Mouse (Mus musculus) hindbrain, embryonic 16.5 days (tissue): Measurements from ENCODE around the gene Gclc. TPM values are rescaled to one million over a fixed set of nuclear protein-coding genes. Genes with fewer than 3 reads are reported as not detected.

Experiments used
- ATAC-seq: fragments of 200-750 bp; cut with Nextera tagmentation; 2 replicates; pipeline ENCODE4 v1.8.0; 2017; ENCODE audit warnings: moderate TSS enrichment, moderate library complexity
- H3K27ac ChIP-seq: fragments of 300-500 bp; sonication (generic); 2 replicates; pipeline ENCODE4 v1.5.1; 2014; ENCODE audit warnings: low read depth, mild to moderate bottlenecking, control low read depth, low read length, moderate library complexity
- H3K27me3 ChIP-seq: fragments of 300-500 bp; sonication (generic); replicated peaks from 2 replicates; pipeline ENCODE4 v1.6.1; 2014; ENCODE audit warnings: low read length; ENCODE audit not compliant: control insufficient read depth, insufficient read depth
- H3K36me3 ChIP-seq: fragments of 300-500 bp; sonication (generic); 2 replicates; pipeline ENCODE4 v1.6.1; 2014; ENCODE audit warnings: mild to moderate bottlenecking, low read length, moderate library complexity, mixed read lengths; ENCODE audit not compliant: control insufficient read depth, insufficient read depth
- H3K4me1 ChIP-seq: fragments of 300-500 bp; sonication (generic); 2 replicates; pipeline ENCODE4 v1.6.1; 2014; ENCODE audit warnings: low read depth, low read length; ENCODE audit not compliant: control insufficient read depth, insufficient read depth
- H3K4me2 ChIP-seq: fragments of 300-500 bp; sonication (generic); 2 replicates; pipeline ENCODE4 v1.6.1; 2014; ENCODE audit warnings: mild to moderate bottlenecking, low read length, control low read depth, moderate library complexity
- H3K4me3 ChIP-seq: fragments of 300-500 bp; sonication (generic); 2 replicates; pipeline ENCODE4 v1.5.1; 2014; ENCODE audit warnings: mild to moderate bottlenecking, low read length, control low read depth, moderate library complexity
- H3K9ac ChIP-seq: fragments of 300-500 bp; sonication (generic); 2 replicates; pipeline ENCODE4 v1.6.1; 2014; ENCODE audit warnings: low read depth, mild to moderate bottlenecking, control low read depth, low read length, moderate library complexity
- H3K9me3 ChIP-seq: fragments of 300-500 bp; sonication (generic); 2 replicates; pipeline ENCODE4 v1.6.1; 2014; ENCODE audit warnings: mild to moderate bottlenecking, low read length, moderate library complexity; ENCODE audit not compliant: control insufficient read depth
- WGBS: fragments of 180-500 bp; shearing (Covaris S2); extraction: QIAGEN DNeasy Blood & Tissue Kit; methylation state at CpG from one replicate; pipeline ENCODE4 v1.1.7; 2014; 5-methylcytosine and 5-hydroxymethylcytosine counted together
- polyA plus RNA-seq: library from polyadenylated mRNA; unstranded; fragments of >200 nt; fragmentation: Nextera tagmentation; extraction: Ambion mirVana; gene quantifications from 2 replicates; pipeline ENCODE4 v1.2.1, GENCODE M21; 2015

The Gclc gene
- polyA plus RNA-seq, 1 experiment from 2014 or later, result 14.1 TPM

DNA sequence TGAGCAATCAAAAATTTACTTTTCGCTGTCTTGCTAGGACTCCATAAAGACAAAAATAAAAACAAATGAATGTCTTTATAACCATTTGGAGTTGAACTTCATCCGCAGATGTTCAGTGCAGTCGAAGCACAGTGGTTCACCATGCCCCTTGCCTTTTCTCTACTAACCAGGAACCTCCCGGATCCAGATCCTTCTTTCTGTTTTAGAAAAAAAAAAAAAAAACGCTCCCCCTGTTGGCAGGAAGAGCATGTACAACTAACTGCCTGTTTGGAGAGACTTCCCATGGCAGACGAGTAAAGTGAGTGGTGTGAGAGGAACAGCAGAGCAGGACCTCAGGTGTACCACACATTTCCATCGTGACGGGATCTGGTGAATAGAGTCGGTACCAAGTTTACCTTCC is 1.7 kb downstream of the Gclc start:
- H3K36me3 ChIP-seq, result no peaks in the 10 kb centered on the region
- WGBS, result 35% methylated on average over 9 of the region's 9 CpGs
- no peak for ATAC-seq
- peak overlapping the region; percentile 93 for H3K4me3 ChIP-seq
- H3K4me1 ChIP-seq, result peaks cover 12% of the 10 kb centered on the region
- H3K4me2 ChIP-seq, result peak overlapping the region; percentile 73
- no peak overlapping the region for H3K9ac ChIP-seq
- no peak overlapping the region for H3K27ac ChIP-seq
- H3K9me3 ChIP-seq, result no peaks in the 10 kb centered on the region
- no peaks in the 10 kb centered on the region for H3K27me3 ChIP-seq

DNA sequence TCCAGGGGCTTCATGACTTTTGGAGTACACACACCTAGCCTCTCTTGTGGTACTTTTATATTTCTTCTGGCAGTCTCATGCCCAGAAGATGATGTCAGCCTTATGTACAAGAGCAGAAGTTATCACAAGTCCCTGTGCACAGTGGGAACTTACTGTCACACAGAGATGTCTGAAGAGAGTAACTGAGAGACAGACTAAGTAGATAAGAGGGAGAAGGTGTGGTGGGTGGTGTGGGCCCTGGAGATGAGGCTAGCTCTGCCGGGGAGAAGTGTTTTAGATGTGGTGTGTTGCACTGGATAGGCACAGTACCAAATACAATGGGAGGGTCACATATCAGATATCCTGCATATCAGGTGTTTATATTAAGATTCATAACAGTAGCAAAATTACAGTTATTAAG is 3.0 kb downstream of the Gclc start:
- Histone ChIP-seq H3K4me2 (no peak overlapping the region), H3K9ac (no peak overlapping the region), H3K36me3 (no peaks in the 10 kb centered on the region), H3K9me3 (no peaks in the 10 kb centered on the region), H3K27ac (no peak overlapping the region), H3K4me3 (no peak overlapping the region), H3K4me1 (peaks cover 10% of the 10 kb centered on the region), H3K27me3 (no peaks in the 10 kb centered on the region)
- ATAC-seq, result no peak
- 96% methylated on average over 1 of the region's 1 CpGs for WGBS

DNA sequence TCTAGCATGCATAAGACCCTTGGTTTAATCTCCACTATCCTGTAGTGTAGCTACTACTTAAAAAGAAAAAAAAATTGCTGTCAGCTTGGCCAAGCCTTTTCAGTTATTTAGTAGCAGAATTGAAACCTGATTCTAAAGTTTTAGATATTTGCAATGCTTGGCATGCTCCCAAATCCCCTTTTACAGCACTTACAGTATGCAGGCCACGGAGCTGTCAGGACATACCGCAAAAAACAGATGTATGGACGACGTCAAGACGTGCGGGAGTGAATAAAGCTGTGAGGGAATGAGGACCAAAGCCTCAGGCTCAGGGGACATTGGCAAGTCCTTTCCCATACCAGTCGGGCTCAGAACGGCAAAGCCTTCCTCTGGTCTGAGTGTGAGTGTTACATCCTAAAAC is 4.1 kb downstream of the Gclc start:
- no peak overlapping the region for H3K27ac ChIP-seq
- 69% methylated on average over 8 of the region's 8 CpGs for WGBS

DNA sequence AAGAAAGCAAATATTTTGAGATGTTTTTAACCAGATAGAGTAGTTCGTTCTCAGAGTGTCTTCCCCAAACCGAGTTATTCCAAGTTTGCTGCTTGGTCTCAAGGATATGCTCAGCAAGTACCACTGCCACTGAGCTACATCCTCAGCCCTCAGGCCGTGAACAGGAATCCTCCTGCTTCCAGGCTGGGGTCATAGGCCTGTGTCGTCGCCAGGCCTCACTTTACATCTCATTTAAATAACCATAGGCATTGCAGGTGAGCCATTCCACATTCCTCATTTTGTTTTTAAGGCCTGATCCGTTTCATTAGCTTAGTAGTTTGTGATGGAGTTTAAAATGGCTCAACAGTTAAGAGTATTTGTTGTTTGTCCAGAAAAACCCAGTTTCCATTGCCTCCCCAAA is 4.8 kb downstream of the Gclc start:
- WGBS, result 64% methylated on average over 6 of the region's 6 CpGs
- no peak for ATAC-seq

More for the DNA sequence above, 4.1 kb downstream of the Gclc start:
- H3K4me2 ChIP-seq, result no peak overlapping the region
- H3K36me3 ChIP-seq, result no peaks in the 10 kb centered on the region
- no peak for ATAC-seq
- no peaks in the 10 kb centered on the region for H3K9me3 ChIP-seq
- H3K27me3 ChIP-seq, result no peaks in the 10 kb centered on the region
- H3K4me1 ChIP-seq, result peaks cover 10% of the 10 kb centered on the region
- H3K4me3 ChIP-seq, result no peak overlapping the region
- no peak overlapping the region for H3K9ac ChIP-seq

DNA sequence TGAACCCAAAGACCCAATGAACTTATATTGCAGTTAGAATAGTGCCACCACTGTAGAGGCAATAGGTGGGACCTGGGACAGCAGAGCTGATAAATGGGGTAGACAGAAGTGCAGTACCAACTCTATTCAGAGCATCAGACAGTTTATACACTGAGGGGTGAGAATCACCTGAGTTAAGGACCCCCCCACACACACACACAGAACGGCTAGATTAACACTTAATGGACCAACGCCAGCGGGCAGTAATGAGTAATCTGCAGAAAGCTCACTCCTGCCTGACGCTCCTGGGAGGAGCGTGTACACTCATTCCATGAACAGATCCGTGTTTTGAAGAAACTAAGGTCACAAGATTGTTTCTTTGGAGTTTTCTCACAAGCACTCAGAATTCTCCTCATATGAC is 5.4 kb downstream of the Gclc start:
- Histone ChIP-seq H3K27ac (no peak overlapping the region), H3K4me2 (no peak overlapping the region), H3K4me1 (peaks cover 10% of the 10 kb centered on the region), H3K4me3 (no peak overlapping the region), H3K9me3 (no peaks in the 10 kb centered on the region), H3K9ac (no peak overlapping the region), H3K36me3 (peaks cover 2% of the 10 kb centered on the region; the same call in 1 of the 2 replicates), H3K27me3 (no peaks in the 10 kb centered on the region)
- 79% methylated on average over 6 of the region's 6 CpGs for WGBS
- no peak for ATAC-seq

More for the DNA sequence above, 4.8 kb downstream of the Gclc start:
- Histone ChIP-seq H3K4me3 (no peak overlapping the region), H3K4me2 (no peak overlapping the region), H3K9me3 (no peaks in the 10 kb centered on the region), H3K27ac (no peak overlapping the region), H3K4me1 (peaks cover 10% of the 10 kb centered on the region), H3K9ac (no peak overlapping the region), H3K27me3 (no peaks in the 10 kb centered on the region), H3K36me3 (no peaks in the 10 kb centered on the region)

DNA sequence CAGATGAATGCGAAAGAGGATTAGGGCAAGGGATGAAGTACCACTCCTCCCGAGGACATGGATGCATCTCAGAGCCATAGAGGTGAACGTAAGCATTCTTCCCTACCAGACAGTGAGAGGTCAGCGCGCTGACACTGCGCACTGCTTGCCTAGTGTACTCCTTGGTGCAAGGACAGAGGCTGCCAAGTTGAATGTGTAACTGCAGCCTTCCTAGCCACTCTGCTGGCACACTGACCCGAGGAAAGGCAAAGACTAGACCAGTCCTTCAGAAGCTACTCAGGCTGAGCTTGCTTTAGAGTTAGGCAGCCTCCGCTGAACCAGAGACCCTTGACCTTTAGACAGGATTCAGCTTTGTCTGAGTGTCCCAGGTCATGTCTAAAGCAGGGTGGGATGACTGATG is 11.9 kb downstream of the Gclc start:
- no peak for ATAC-seq
- H3K4me3 ChIP-seq, result no peak overlapping the region
- no peaks in the 10 kb centered on the region for H3K9me3 ChIP-seq
- H3K4me2 ChIP-seq, result no peak overlapping the region
- no peak overlapping the region for H3K9ac ChIP-seq
- H3K36me3 ChIP-seq, result peaks cover 2% of the 10 kb centered on the region; the same call in 1 of the 2 replicates
- peaks cover under 1% of the 10 kb centered on the region for H3K4me1 ChIP-seq
- H3K27me3 ChIP-seq, result no peaks in the 10 kb centered on the region
- 88% methylated on average over 8 of the region's 8 CpGs for WGBS
- H3K27ac ChIP-seq, result no peak overlapping the region

DNA sequence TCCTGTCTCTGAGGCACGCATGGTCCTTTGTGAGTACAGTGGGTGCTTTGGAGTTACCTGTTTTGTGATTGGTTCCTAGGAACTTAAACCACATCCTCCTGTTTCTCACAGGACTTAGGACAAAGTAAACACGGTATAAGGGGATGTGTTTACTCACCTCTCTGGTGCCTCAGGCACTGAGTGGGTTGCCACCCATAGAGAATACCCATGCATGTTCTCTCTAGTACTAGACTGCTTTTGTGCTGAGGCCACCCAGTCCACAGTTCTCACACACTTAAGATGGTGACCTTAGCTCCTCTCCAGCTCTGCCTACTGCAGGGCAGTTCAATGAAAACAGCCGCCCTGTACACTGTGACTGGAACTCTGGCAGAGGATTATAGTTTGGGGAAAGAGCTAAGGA is 12.4 kb downstream of the Gclc start:
- Histone ChIP-seq H3K4me2 (no peak overlapping the region), H3K4me3 (no peak overlapping the region), H3K9me3 (no peaks in the 10 kb centered on the region), H3K9ac (no peak overlapping the region), H3K27ac (no peak overlapping the region), H3K36me3 (peaks cover 2% of the 10 kb centered on the region; the same call in 1 of the 2 replicates), H3K27me3 (no peaks in the 10 kb centered on the region), H3K4me1 (peaks cover 6% of the 10 kb centered on the region)
- WGBS, result 83% methylated on average over 3 of the region's 3 CpGs
- no peak for ATAC-seq

DNA sequence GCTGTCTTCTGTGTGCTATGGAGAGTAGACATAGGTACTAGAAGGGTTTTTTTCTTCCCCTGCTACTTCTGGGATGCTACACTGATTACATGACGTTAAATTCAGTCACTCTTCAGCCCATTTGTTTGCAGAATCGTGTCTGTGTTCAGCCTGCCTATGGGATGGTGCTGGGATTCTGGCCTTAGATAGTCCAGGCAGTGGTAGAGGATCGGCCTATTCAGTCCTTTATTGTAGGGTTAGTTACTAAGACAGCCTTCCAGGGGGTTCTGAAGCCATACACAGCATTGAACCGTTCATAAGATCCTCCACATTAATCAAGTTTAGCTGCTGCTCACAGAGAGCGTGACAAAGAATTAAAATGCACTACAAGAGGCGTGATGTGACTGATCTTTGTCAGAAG is 16.6 kb downstream of the Gclc start:
- Histone ChIP-seq H3K9ac (no peak overlapping the region), H3K4me3 (no peak overlapping the region), H3K36me3 (no peaks in the 10 kb centered on the region), H3K27ac (no peak overlapping the region), H3K4me1 (peaks cover 9% of the 10 kb centered on the region), H3K9me3 (no peaks in the 10 kb centered on the region), H3K4me2 (no peak overlapping the region), H3K27me3 (no peaks in the 10 kb centered on the region)
- 21% methylated on average over 6 of the region's 6 CpGs for WGBS
- peak; percentile 29; the same call in 1 of the 2 replicates for ATAC-seq

DNA sequence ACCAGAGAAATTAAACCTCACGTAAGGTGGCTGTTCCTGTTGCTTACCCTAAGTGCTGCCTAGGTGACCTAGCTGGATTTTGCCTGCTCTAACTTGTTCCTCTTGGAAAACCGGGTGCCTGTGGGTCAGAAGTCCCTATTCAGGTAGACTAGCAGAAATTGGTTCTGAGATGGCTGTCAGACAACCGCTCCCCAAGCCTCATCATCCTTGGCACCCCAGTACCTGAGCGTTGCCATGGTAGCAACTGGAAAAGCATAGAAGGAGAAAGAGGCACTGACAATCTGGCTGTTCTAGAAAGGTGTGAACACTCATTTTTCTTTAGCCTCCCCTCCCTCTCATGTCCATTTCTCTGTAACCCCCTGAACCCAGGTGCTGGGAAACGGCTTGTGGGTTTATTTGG is 17.0 kb downstream of the Gclc start:
- no peaks in the 10 kb centered on the region for H3K9me3 ChIP-seq
- H3K4me1 ChIP-seq, result peaks cover 9% of the 10 kb centered on the region
- H3K4me3 ChIP-seq, result no peak overlapping the region
- no peaks in the 10 kb centered on the region for H3K27me3 ChIP-seq
- no peak overlapping the region for H3K27ac ChIP-seq
- ATAC-seq, result peak; percentile 77
- 44% methylated on average over 5 of the region's 5 CpGs for WGBS
- no peaks in the 10 kb centered on the region for H3K36me3 ChIP-seq
- peak overlapping the region; percentile 11; the same call in 1 of the 2 replicates for H3K4me2 ChIP-seq
- no peak overlapping the region for H3K9ac ChIP-seq
